Mouse (Mus musculus) limb, embryonic 13.5 days (tissue): ENCODE data around the gene Zpld1. TPM values are rescaled to one million over a fixed set of nuclear protein-coding genes. Genes with fewer than 3 reads are reported as not detected.
A peak's percentile ranks its signal among the peaks of the same experiment; 100 is the strongest.

Experiments used
- ATAC-seq: fragments of 200-750 bp; cut with Nextera tagmentation; 2 replicates; pipeline ENCODE4 v1.8.0; 2017; ENCODE audit warnings: low read depth, moderate number of reproducible peaks, moderate TSS enrichment; ENCODE audit not compliant: low FRiP score
- H3K27ac ChIP-seq: fragments of 300-500 bp; sonication (generic); 2 replicates; pipeline ENCODE4 v1.5.1; 2015; ENCODE audit warnings: inconsistent platforms, mild to moderate bottlenecking, moderate library complexity
- H3K27me3 ChIP-seq: fragments of 300-500 bp; sonication (generic); 2 replicates; pipeline ENCODE4 v1.6.1; 2015; ENCODE audit warnings: mild to moderate bottlenecking, inconsistent platforms
- H3K36me3 ChIP-seq: fragments of 300-500 bp; sonication (generic); 2 replicates; pipeline ENCODE4 v1.6.1; 2015; ENCODE audit warnings: inconsistent platforms, mild to moderate bottlenecking, moderate library complexity
- H3K4me1 ChIP-seq: fragments of 300-500 bp; sonication (generic); 2 replicates; pipeline ENCODE4 v1.6.1; 2015; ENCODE audit warnings: inconsistent platforms
- H3K4me2 ChIP-seq: fragments of 300-500 bp; sonication (generic); replicated peaks from 2 replicates; pipeline ENCODE4 v1.6.1; 2015; ENCODE audit warnings: inconsistent platforms, mild to moderate bottlenecking, moderate library complexity
- H3K4me3 ChIP-seq: fragments of 300-500 bp; sonication (generic); 2 replicates; pipeline ENCODE4 v1.5.1; 2015; ENCODE audit warnings: moderate library complexity, mild to moderate bottlenecking, inconsistent platforms
- H3K9ac ChIP-seq: fragments of 300-500 bp; sonication (generic); 2 replicates; pipeline ENCODE4 v1.6.1; 2015; ENCODE audit warnings: mild to moderate bottlenecking, inconsistent platforms
- H3K9me3 ChIP-seq: fragments of 300-500 bp; sonication (generic); 2 replicates; pipeline ENCODE4 v1.6.1; 2016; ENCODE audit warnings: inconsistent platforms
- WGBS: fragments of 180-500 bp; shearing (Covaris S2); methylation state at CpG from one replicate; pipeline ENCODE4 v1.1.7; 2015; 5-methylcytosine and 5-hydroxymethylcytosine counted together
- polyA plus RNA-seq: library from polyadenylated mRNA; unstranded; fragments of >200 nt; fragmentation: Nextera tagmentation; extraction: Ambion mirVana; gene quantifications from 2 replicates; pipeline ENCODE4 v1.2.1, GENCODE M21; 2015

Zpld1 gene
- polyA plus RNA-seq: 0.57 TPM in 2 replicates

DNA sequence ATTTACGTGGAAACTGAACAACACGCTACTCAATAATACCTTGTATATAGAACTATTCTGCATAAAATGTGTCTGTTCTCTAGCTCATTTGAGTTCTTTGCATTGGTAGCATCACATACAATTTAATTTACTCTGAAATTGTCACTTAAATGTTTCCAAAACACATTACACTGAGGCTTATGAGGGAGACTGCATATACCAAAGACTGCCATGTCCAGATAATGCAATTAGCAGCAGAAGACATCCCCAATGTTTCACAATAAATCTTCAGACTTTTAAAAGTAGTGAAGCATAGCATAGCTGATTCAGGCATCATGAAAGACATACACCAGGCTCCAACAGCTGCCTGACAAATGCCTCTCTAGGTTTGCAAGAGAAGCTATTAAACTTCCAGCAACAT, at the start of gene Zpld1:
Zpld1 (minus strand) TSS at position 101 of the 400 bp plus-strand sequence.
- no peak for ATAC-seq
- Histone ChIP-seq H3K27me3 (no peaks in the 10 kb centered on the region), H3K9me3 (no peaks in the 10 kb centered on the region), H3K36me3 (no peaks in the 10 kb centered on the region), H3K4me3 (no peak within 1 kb of the TSS), H3K27ac (no peak within 1 kb of the TSS), H3K4me1 (no peaks in the 10 kb centered on the region), H3K4me2 (no peak within 1 kb of the TSS), H3K9ac (no peak within 1 kb of the TSS)
- WGBS: 92% methylated on average over 2 of the region's 2 CpGs

DNA sequence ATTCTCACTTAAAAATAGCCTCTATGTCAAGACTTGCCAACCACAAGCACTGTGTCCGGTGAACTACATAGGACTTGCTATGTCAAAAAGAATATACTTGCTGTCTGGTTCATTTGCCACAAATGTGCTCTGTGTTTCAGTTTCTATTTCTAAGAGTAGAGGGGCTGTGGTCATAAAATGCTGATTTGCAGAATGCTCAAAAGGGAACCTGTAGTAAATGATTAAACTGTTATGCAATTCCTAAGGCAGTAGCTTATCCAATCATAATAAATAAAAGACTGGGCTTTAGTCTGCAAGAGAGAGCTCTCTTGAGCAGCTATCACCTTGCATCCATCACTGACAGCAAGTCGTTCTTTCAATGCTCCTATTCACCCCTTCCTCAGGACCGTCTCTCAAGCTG, 47.9 kb upstream of the Zpld1 start:
- ATAC-seq: no peak
- H3K4me2 ChIP-seq: no peak overlapping the region
- H3K9me3 ChIP-seq: 0 out of 2 replicates have a peak, but pooled peaks cover 5% of the 10 kb centered on the region
- H3K27ac ChIP-seq: no peak overlapping the region
- H3K27me3 ChIP-seq: no peaks in the 10 kb centered on the region
- no peaks in the 10 kb centered on the region for H3K4me1 ChIP-seq
- WGBS: 76% methylated on average over 3 of the region's 3 CpGs
- no peaks in the 10 kb centered on the region for H3K36me3 ChIP-seq
- no peak overlapping the region for H3K9ac ChIP-seq
- no peak overlapping the region for H3K4me3 ChIP-seq

DNA sequence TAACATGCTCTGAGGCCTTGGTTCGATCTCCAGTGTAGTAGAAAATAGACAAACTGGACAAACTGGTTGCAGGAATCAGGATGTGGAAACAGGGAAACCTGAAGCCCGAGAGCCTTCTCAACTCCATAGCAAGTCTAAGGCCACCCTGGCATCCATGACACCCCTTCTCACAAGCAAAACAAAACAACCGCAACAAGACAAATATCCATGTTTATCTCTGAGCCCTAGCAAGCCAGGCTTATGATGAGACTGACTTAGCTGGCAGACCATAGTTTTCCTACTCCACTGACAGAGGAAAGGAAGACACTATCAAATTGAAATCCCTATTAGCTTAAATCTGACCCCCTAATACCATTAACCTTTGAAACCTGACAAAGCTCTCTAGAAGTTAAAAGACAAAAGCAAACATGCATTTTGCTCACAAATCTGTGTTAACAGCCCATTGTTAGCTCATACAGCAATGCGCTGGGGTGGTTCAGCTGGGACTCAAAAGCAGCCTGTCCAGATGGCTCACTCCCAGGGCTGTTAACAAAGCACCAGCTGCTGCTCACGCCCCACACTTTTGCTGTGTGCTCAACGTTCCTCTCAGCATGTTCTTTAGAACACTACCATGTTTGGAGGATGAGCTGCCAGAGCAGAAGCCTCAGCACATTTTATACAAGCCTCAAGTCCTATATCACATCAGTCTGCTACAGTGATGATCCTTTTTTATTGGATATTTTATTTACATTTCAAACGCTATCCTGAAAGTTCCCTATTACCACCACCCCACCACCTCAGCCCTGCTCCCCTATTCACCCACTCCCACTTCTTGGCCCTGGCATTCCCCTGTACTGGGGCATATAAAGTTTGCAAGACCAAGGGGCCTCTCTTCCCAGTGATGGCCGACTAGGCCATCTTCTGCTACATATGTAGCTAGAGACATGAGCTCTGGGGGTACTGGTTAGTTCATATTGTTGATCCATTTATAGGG, 24.0 kb upstream of the Zpld1 start:
- Histone ChIP-seq H3K27ac (no peak overlapping the region), H3K4me2 (no peak overlapping the region), H3K27me3 (no peaks in the 10 kb centered on the region), H3K9me3 (no peaks in the 10 kb centered on the region), H3K9ac (no peak overlapping the region), H3K36me3 (no peaks in the 10 kb centered on the region), H3K4me3 (no peak overlapping the region), H3K4me1 (peaks cover 7% of the 10 kb centered on the region)
- ATAC-seq: no peak; the same call in 1 of the 2 replicates
- 54% methylated on average over 8 of the region's 8 CpGs for WGBS

DNA sequence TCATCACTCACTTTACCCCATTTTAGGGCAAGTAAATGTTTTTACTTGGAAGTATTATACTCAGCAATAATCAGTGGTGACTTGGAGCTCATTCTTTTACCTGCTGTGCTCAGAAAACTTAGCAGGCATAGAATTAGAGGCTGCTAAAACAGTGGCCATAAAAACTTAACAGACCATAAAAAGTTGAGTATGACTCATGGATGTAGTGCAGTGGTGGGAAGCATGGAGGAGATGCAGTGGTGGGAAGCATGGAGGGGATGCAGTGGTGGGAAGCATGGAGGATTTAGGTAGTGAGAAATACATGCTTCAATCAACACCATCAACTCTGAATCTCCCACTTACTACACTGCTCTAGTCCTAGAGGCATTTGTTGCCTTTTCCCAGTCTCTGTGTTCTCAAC, 19.2 kb upstream of the Zpld1 start:
- Histone ChIP-seq H3K36me3 (no peaks in the 10 kb centered on the region), H3K4me3 (no peak overlapping the region)
- peak; percentile 67; the same call in 1 of the 2 replicates for ATAC-seq

DNA sequence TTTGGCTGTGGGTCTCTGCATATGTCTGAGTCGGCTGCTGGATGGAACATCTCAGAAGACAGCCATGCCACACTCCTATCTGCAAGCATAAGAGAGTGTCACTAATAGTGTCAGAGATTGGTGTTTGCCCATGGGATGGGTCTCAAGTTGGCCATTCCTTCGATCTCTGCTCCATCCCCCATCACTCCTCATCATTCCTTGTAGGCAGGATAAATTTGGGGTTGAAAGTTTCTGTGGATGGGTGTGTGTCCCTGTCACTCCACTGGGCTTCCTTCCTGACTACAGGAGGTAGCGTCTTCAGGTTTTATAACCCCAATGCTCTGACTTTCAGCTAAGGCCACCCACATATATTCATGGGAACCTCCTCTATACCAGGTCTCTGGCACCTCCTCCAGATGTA, 14.3 kb upstream of the Zpld1 start:
- Histone ChIP-seq H3K36me3 (no peaks in the 10 kb centered on the region), H3K4me2 (no peak overlapping the region), H3K27me3 (no peaks in the 10 kb centered on the region), H3K27ac (no peak overlapping the region), H3K4me3 (no peak overlapping the region), H3K4me1 (peaks cover 2% of the 10 kb centered on the region; the same call in 1 of the 2 replicates), H3K9me3 (no peaks in the 10 kb centered on the region), H3K9ac (no peak overlapping the region)
- WGBS: 90% methylated on average over 3 of the region's 3 CpGs
- ATAC-seq: no peak

More for the DNA sequence above, 19.2 kb upstream of the Zpld1 start:
- Histone ChIP-seq H3K9me3 (no peaks in the 10 kb centered on the region), H3K4me1 (peaks cover 7% of the 10 kb centered on the region), H3K9ac (no peak overlapping the region), H3K27me3 (no peaks in the 10 kb centered on the region), H3K4me2 (no peak overlapping the region), H3K27ac (no peak overlapping the region)

DNA sequence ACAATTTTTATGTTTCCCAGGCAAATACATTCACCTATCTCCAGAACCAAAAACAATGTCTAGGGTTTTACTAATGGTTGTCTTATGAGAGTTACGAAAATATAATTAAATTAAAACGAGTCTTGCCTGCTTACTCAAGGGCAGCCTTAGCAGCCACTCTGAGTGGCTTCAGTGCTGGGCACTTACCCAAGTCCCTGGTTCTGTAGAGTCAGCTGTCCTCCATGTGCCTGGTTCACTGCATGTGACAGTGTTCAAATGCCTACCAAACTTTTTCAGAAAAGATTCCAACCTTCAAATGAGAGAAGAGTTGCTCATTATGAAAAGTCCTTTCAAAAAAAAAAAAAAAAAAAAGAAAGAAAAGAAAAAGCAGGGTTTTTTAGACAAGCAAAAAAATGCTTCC, 15.1 kb downstream of the Zpld1 start:
- Histone ChIP-seq H3K4me1 (no peaks in the 10 kb centered on the region), H3K9ac (no peak overlapping the region), H3K4me2 (no peak overlapping the region), H3K27ac (no peak overlapping the region), H3K36me3 (no peaks in the 10 kb centered on the region), H3K27me3 (no peaks in the 10 kb centered on the region), H3K4me3 (no peak overlapping the region), H3K9me3 (no peaks in the 10 kb centered on the region)
- no peak for ATAC-seq
- 69% methylated on average over 2 of the region's 2 CpGs for WGBS

DNA sequence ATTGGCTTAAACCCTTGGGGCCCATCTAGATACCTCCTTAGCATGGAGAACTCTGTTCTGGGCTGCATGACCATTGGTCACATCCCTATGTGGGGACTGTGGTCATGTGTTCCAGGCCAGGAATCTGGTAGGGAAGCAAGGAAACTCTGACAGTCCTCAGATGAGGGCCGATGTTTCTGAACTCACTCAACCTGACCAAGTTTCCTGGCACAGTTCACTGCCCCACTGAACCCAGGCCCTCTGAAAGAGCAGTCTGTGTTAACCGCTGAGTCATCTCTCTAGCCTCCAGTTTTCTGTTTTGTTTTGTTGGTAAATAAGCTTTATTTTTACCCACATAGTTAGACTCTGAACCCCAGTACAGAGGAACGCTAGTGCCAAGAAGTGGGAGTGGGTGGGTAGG, 20.3 kb downstream of the Zpld1 start:
- 83% methylated on average over 3 of the region's 3 CpGs for WGBS
- no peaks in the 10 kb centered on the region for H3K9me3 ChIP-seq
- no peak overlapping the region for H3K27ac ChIP-seq

DNA sequence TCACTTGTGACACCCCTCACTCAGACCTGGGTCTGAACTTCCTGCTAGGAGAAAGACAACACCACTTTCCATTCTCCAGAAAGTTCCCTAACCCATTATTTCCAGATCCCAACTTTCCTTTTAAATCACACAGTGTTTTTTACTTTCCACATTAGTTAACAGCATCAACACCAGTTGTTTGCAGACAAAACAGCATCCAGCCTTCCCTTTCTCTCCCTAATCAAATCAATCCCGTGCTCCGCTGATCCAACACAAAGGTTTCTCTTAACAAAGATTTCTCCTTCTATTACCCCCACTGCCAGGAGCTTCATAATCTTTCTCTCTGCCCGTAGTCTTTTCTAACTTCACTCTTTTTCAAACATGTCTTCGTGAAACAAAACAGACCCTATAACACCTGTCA, 32.5 kb downstream of the Zpld1 start:
- H3K27ac ChIP-seq: no peak overlapping the region
- no peaks in the 10 kb centered on the region for H3K27me3 ChIP-seq
- no peak overlapping the region for H3K4me3 ChIP-seq
- no peak overlapping the region for H3K9ac ChIP-seq
- H3K36me3 ChIP-seq: no peaks in the 10 kb centered on the region
- H3K9me3 ChIP-seq: no peaks in the 10 kb centered on the region
- 63% methylated on average over 4 of the region's 4 CpGs for whole genome bisulfite sequencing
- H3K4me2 ChIP-seq: no peak overlapping the region
- ATAC-seq: no peak
- H3K4me1 ChIP-seq: peaks cover 20% of the 10 kb centered on the region

More for the DNA sequence above, 20.3 kb downstream of the Zpld1 start:
- no peaks in the 10 kb centered on the region for H3K27me3 ChIP-seq
- no peak for ATAC-seq
- H3K4me2 ChIP-seq: no peak overlapping the region
- H3K4me3 ChIP-seq: no peak overlapping the region
- no peak overlapping the region for H3K9ac ChIP-seq
- no peaks in the 10 kb centered on the region for H3K36me3 ChIP-seq
- H3K4me1 ChIP-seq: no peaks in the 10 kb centered on the region

DNA sequence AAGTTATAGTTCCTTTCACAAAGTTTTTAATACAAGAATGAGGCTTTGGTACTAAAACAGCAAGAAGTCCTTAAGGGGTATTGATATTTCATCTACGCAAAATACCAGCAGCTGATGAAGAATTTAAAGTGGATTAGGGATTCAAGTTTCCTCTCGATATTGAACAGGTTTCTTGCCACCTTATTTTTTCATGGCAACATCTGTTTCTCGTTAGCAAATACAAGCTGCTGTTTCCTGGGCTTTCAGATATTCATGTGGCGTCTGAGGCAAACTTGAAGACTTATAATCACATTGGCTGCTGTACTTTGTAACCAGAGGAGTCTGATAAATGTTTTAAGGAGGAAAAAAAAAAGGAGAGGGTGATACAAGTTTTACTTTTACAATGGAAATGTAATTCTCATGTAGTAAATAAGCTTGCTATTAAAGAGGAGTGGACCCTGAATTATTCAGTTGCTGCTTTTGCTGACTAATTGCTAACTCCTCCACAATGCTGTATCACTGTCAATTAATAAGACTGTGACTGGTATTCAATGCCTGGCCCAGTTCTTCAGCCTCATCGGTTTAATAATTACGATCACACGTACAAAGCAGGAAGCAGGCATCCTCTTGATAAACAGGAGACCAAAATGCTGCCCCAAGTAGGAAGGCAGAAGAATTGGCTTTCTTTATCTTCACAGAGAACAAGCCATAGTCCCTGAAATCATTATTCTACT, 36.8 kb downstream of the Zpld1 start:
- Histone ChIP-seq H3K4me2 (peak overlapping the region; percentile 14; the same call in 1 of the 2 replicates), H3K27me3 (0 out of 2 replicates have a peak, but pooled peaks cover 3% of the 10 kb centered on the region), H3K36me3 (no peaks in the 10 kb centered on the region), H3K9ac (no peak overlapping the region), H3K4me1 (peaks cover 25% of the 10 kb centered on the region), H3K9me3 (no peaks in the 10 kb centered on the region), H3K27ac (peak overlapping the region; percentile 22; the same call in 1 of the 2 replicates), H3K4me3 (no peak overlapping the region)
- peak; percentile 62 for ATAC-seq
- WGBS: 11% methylated on average over 7 of the region's 7 CpGs

DNA sequence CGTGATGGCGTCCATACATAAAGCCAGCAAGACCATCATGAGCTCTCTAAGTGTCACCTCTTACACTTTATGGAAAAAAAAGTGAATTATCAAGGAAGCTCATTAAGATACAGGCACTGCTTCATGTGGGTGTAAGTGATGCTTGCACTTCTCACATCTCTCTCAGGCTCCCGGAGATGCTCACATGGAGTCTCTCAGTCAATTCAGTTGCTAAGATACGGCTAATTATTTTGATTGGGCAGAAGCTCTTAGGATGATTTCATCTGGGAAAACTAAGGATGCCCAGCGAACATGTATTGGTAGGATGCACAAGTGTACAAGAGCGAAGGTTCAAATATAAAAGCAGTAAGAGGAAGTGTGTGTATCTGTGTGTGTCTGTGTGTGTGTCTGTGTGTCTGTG, 38.1 kb downstream of the Zpld1 start:
- no peaks in the 10 kb centered on the region for H3K9me3 ChIP-seq
- H3K4me3 ChIP-seq: no peak overlapping the region
- ATAC-seq: no peak
- H3K9ac ChIP-seq: no peak overlapping the region
- WGBS: 88% methylated on average over 6 of the region's 6 CpGs
- H3K4me1 ChIP-seq: peaks cover 27% of the 10 kb centered on the region
- no peak overlapping the region for H3K4me2 ChIP-seq
- H3K36me3 ChIP-seq: no peaks in the 10 kb centered on the region
- no peak overlapping the region for H3K27ac ChIP-seq
- H3K27me3 ChIP-seq: 0 out of 2 replicates have a peak, but pooled peaks cover 3% of the 10 kb centered on the region

DNA sequence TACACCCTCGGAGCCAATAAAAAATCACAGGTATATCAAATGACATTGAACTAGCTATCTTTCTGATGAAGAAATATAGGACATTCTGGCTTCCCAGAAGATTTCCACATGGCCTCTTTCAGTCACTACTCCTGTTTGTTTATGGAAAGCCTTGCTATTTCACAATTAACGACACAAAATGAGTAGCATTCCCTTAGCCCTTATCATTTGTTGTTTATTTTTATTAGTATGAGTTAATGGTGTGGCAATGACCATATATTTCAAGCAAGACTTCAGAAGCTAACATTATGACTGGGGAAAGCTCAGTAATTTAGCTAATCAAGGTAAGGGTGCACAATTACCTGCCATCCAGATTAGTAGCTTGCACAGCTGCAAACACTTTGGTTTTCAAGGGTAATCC, 56.8 kb downstream of the Zpld1 start:
- Histone ChIP-seq H3K27ac (no peak overlapping the region), H3K4me3 (no peak overlapping the region), H3K4me1 (no peaks in the 10 kb centered on the region), H3K9ac (no peak overlapping the region), H3K9me3 (no peaks in the 10 kb centered on the region), H3K27me3 (no peaks in the 10 kb centered on the region), H3K36me3 (no peaks in the 10 kb centered on the region), H3K4me2 (no peak overlapping the region)
- no peak for ATAC-seq
- 24% methylated on average over 2 of the region's 2 CpGs for WGBS

DNA sequence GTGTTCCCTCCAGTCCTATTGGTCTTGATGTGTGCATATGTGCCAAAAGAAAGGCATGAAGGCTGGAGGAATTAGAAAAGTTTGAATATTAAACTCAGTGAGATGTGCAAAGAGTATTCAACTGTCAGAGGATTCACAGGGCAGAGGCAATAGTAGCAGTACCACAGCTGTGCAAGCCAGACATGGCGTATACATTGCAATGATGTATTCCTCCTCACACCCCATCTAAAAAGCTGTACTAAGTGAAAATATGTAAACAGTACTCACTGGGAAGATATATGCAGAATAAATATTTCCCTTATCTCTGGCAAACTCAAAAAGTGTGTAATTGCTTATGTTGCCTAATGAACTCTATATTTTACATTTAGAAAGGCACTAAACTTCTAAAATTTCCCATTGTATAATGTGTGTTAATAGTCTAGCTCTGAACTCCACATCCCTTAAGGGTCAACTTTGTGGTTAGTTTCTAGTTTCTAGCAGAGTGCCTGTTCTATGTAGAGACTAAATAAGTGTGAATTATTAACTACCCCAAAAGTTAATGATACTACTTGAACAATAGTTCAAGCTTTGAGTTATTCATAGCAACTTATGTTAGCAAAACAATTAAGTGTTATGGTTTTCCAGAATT, 68.7 kb downstream of the Zpld1 start:
- H3K9me3 ChIP-seq: no peaks in the 10 kb centered on the region
- no peak overlapping the region for H3K4me2 ChIP-seq
- H3K36me3 ChIP-seq: no peaks in the 10 kb centered on the region
- H3K27me3 ChIP-seq: no peaks in the 10 kb centered on the region
- no peaks in the 10 kb centered on the region for H3K4me1 ChIP-seq
- no peak for ATAC-seq
- no peak overlapping the region for H3K4me3 ChIP-seq
- H3K9ac ChIP-seq: no peak overlapping the region
- no peak overlapping the region for H3K27ac ChIP-seq
- 88% methylated on average over 1 of the region's 1 CpGs for whole genome bisulfite sequencing
